ENCODE assay signal across 9 mouse cellular contexts in genomic region chr17:24559146-24559545, GRCm38 (mm10). TPM values are rescaled to one million over a fixed set of nuclear protein-coding genes. Genes with fewer than 3 reads are reported as not detected.
DNase-seq lines count a peak whose midpoint lies in the region; ATAC-seq and TF ChIP-seq lines count a peak whose summit lies in the region.
"Had no signal": no experiment of that assay in that cellular context is flagged by ENCODE, and none has a peak within 500 bp of the region (broad histone marks: within the 10 kb centered on the region; RNA-seq: fewer than 3 reads in every experiment).

No protein-coding gene starts in this region.

- peak; percentile 14; the same call in 1 of the 2 replicates for ATAC-seq in hindbrain, postnatal 0 days
- no peak for ATAC-seq in erythroid progenitor cell, adult 5-6 weeks (replicated peaks; ENCODE audit: low FRiP score, poor library complexity, severe bottlenecking)

- H3K36me3 ChIP-seq in hindbrain, postnatal 0 days (ENCODE audit: insufficient read depth, low read length), result no peaks in the 10 kb centered on the region

- H3K27ac ChIP-seq in hindbrain, postnatal 0 days, result peak overlapping the region; percentile 79

- no peak for TF ChIP-seq CTCF in hindbrain, postnatal 0 days (IDR thresholded peaks at IDR 0.05; ENCODE audit: low read depth)

- H3K4me1 ChIP-seq in hindbrain, postnatal 0 days (ENCODE audit: insufficient read depth, low read length), result peaks cover 19% of the 10 kb centered on the region; the same call in 1 of the 2 replicates

- intact Hi-C loops in gastrocnemius, postnatal 36 days (cut with DNase I), result no loop called here

- no peak overlapping the region for H3K9ac ChIP-seq in hindbrain, postnatal 0 days (replicated peaks; ENCODE audit: low read length)

- 33% methylated on average over 3 of the region's 3 CpGs for whole genome bisulfite sequencing in hindbrain, postnatal 0 days

- no peak overlapping the region for H3K4me3 ChIP-seq in hindbrain, postnatal 0 days (ENCODE audit: low read length)

- H3K9me3 ChIP-seq in hindbrain, postnatal 0 days (ENCODE audit: low read length), result no peaks in the 10 kb centered on the region

- peak; percentile 11 for DNase-seq in embryo, embryonic 11 days
- DNase-seq in embryo, embryonic 10.5 days (ENCODE audit: low spot score), result no peak
- DNase-seq in gastrocnemius, postnatal 36 days, result peak; percentile 55 to 56
- DNase-seq in hindbrain, postnatal 0 days (ENCODE audit: low spot score), result no peak
- DNase-seq in lung, postnatal 14 days, result peak; percentile 54
- no peak for DNase-seq in Muller cell, postnatal 12 days (ENCODE audit: inconsistent ontology term)
- no peak for DNase-seq in T-cell, adult 2 months (ENCODE audit: low spot score)

- 0 out of 2 replicates have a peak overlapping the region, but pooled peaks have one; percentile 7 for H3K4me2 ChIP-seq in hindbrain, postnatal 0 days (ENCODE audit: low read depth, low read length)

- no peaks in the 10 kb centered on the region for H3K27me3 ChIP-seq in hindbrain, postnatal 0 days (ENCODE audit: insufficient read depth, low read length)
- H3K27me3 ChIP-seq: CH12.LX had no signal

RNA-seq across cellular contexts. Expression of gene Pkd1, which starts 9.5 kb away (rescaled TPM):
- total RNA-seq in gastrocnemius, postnatal 36 days (2021), result 10 to 100 TPM; 19.8 to 20.3 TPM
- total RNA-seq in hindbrain, postnatal 0 days (2014; rRNA removed), result 87.9 and 99.2 TPM in 2 replicates
- polyA plus RNA-seq in hindbrain, postnatal 0 days (2015; fragmentation: Nextera tagmentation; extraction: Ambion mirVana), result 14.9 and 16.0 TPM in 2 replicates
- 11.3 and 11.9 TPM in 2 replicates for total RNA-seq in erythroid progenitor cell, adult 5-6 weeks (2015; ENCODE audit: low replicate concordance)
- 11.7 and 22.5 TPM in 2 replicates for total RNA-seq in erythroid progenitor cell, adult 5-6 weeks (2017; ENCODE audit: low replicate concordance)

RNA-seq across cellular contexts. Expression of gene Rab26, which starts 25.1 kb away (rescaled TPM):
- under 1 TPM in 1 of 2 experiments, not detected in 1; 0.20 TPM for total RNA-seq in gastrocnemius, postnatal 36 days (2021)
- total RNA-seq in hindbrain, postnatal 0 days (2014; rRNA removed), result 2.7 and 4.0 TPM in 2 replicates
- polyA plus RNA-seq in hindbrain, postnatal 0 days (2015; fragmentation: Nextera tagmentation; extraction: Ambion mirVana), result 10.6 and 14.7 TPM in 2 replicates
- total RNA-seq in erythroid progenitor cell, adult 5-6 weeks (2015; ENCODE audit: low replicate concordance), result 1.1 TPM in 1 of 2 replicates, not detected in the other
- total RNA-seq in erythroid progenitor cell, adult 5-6 weeks (2017; ENCODE audit: low replicate concordance), result not detected in 2 replicates

RNA-seq across cellular contexts. Expression of gene Traf7, which starts 31.4 kb away (rescaled TPM):
- total RNA-seq in gastrocnemius, postnatal 36 days (2021), result 10 to 100 TPM; 23.7 to 30.2 TPM
- 159 and 165 TPM in 2 replicates for total RNA-seq in hindbrain, postnatal 0 days (2014; rRNA removed)
- polyA plus RNA-seq in hindbrain, postnatal 0 days (2015; fragmentation: Nextera tagmentation; extraction: Ambion mirVana), result 64.0 and 66.1 TPM in 2 replicates
- total RNA-seq in erythroid progenitor cell, adult 5-6 weeks (2015; ENCODE audit: low replicate concordance), result 49.0 and 54.1 TPM in 2 replicates
- total RNA-seq in erythroid progenitor cell, adult 5-6 weeks (2017; ENCODE audit: low replicate concordance), result 73.9 and 83.1 TPM in 2 replicates

Comparison
In these comparisons a context has a peak if more than half of its experiments do, and no peak if none do; other contexts are left out.
1. DNase-seq: peak in embryo, embryonic 11 days (single experiment), gastrocnemius, postnatal 36 days (2 of 2) and lung, postnatal 14 days (single experiment); none in embryo, embryonic 10.5 days (single experiment), hindbrain, postnatal 0 days (single experiment), Muller cell, postnatal 12 days (single experiment) and T-cell, adult 2 months (single experiment).